Mouse (Mus musculus): ENCODE measurements around the gene Mknk2. TPM values are rescaled to one million over a fixed set of nuclear protein-coding genes. Genes with fewer than 3 reads are reported as not detected.
"Not testable (repeated sequence)": the region's sequence is repeated elsewhere in the genome, so short reads cannot be mapped to it uniquely, and the experiment has no call there.

Gene Mknk2
- polyA plus RNA-seq, 1 experiment from 2014 or later: 86.5 TPM

DNA sequence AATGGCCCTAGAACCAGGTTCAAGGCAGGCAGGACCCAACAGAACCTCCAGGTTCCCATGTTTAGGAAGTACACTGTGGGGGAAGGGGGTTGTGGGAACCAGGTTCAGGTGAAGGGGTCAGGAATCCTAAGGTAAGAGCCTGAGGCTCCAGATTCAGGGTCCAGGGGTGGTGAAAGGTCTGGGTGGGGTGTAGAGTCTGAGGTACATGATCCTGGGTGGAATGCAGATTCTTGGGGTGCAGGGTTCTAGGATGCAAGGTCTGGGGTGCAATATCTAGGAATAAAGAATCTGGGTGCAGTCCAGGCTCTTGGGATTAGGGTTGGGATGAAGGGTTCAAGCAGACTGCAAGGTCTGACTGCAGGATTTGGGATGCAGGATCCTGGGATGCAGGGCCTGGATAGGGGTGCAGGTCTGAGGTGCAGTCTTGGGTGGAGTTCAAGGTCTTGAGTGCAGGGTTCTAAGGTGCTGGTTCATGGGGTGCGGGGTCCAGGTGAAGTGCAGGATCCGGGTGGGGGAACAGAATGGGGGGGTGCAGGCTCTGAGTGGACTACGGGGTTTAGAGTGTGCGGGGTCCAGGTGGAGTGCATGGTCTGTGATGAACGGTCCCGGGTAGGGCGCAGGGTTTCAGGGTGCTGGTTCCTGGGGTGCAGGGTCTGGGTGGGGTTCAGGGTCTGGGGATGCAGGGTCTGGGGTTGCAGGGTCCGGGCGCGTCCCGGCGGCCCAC is 22.3 kb downstream of the Mknk2 start:
- Histone ChIP-seq H3K4me1 (peaks cover 24% of the 10 kb centered on the region), H3K27me3 (replicated peaks) (no peaks in the 10 kb centered on the region), H3K9me3 (no peaks in the 10 kb centered on the region), H3K4me2 (replicated peaks) (peak overlapping the region; percentile 98), H3K4me3 (peak overlapping the region; percentile 95), H3K27ac (peak overlapping the region; percentile 58), H3K36me3 (peaks cover 6% of the 10 kb centered on the region), H3K9ac (peak overlapping the region; percentile 96)
- ATAC-seq (ENCODE audit: low FRiP score, low read depth): peak; percentile 60
- 4% methylated on average over 12 of the region's 12 CpGs for WGBS

- H3K27ac ChIP-seq: no peak overlapping the region
- ATAC-seq (ENCODE audit: low FRiP score, low read depth): no peak
- H3K4me3 ChIP-seq: no peak overlapping the region
- no peaks in the 10 kb centered on the region for H3K9me3 ChIP-seq
- peaks cover 6% of the 10 kb centered on the region for H3K36me3 ChIP-seq
- H3K4me1 ChIP-seq: peaks cover 24% of the 10 kb centered on the region
- H3K9ac ChIP-seq: peak overlapping the region; percentile 23; the same call in 1 of the 2 replicates
- H3K4me2 ChIP-seq (replicated peaks): peak overlapping the region; percentile 98
- no peaks in the 10 kb centered on the region for H3K27me3 ChIP-seq (replicated peaks)
- 90% methylated on average over 6 of the region's 6 CpGs for WGBS
These were observed 23.0 kb downstream of the Mknk2 start for GRCm38 (mm10) chr10:80654866-80655265.

DNA sequence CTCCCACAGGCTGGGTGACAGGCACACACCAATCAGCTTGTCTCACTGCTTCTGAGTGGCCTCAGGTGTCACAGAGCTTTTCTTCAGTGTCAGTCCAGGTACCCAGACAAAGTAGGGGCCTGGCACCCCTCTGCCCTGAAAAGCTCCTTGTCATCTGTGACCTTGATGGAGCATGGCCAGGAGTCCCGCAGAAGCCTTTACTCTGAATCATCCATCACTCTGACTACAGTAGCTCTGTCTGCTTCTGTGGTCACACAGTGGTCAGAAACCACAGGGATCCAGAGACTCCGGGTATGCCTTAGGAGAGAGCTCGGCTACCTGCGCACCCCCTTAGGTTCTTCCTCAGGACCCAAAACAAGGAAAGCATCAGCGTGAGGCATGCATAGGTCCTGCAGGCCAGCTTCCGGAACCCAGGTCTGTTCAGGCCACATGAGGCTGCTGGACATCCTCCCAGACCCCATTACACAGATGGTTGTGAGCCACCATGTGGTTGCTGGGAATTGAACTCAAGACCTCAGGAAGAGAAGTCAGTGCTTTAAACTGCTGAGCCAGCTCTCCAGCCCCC is 24.7 kb downstream of the Mknk2 start:
- peaks cover 29% of the 10 kb centered on the region for H3K4me1 ChIP-seq
- ATAC-seq (ENCODE audit: low FRiP score, low read depth): no peak
- WGBS: 89% methylated on average over 6 of the region's 6 CpGs
- H3K9ac ChIP-seq: no peak overlapping the region
- no peak overlapping the region for H3K4me2 ChIP-seq (replicated peaks)
- peaks cover 13% of the 10 kb centered on the region for H3K36me3 ChIP-seq
- no peak overlapping the region for H3K27ac ChIP-seq
- no peak overlapping the region for H3K4me3 ChIP-seq
- no peaks in the 10 kb centered on the region for H3K9me3 ChIP-seq
- no peaks in the 10 kb centered on the region for H3K27me3 ChIP-seq (replicated peaks)

DNA sequence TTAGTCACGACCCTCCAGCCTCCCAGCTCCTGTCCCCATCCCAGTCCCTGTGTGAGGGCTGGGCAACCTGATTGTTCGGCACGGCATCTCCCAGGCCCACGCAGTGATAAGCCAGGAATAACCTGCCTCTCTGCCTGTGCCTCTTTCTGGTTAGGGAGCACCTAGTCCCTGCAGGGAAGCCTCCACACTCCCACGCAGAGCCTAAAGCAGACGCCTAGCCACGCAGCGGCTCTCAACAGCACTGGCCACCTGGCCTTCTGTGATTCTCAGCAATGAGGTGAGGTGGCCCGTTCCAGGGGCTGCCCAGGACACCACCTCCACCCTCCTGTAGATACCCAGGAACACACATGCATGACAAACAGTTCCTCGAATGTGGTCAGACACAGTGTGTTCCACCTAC is 27.5 kb downstream of the Mknk2 start:
- H3K27me3 ChIP-seq (replicated peaks): no peaks in the 10 kb centered on the region
- 91% methylated on average over 10 of the region's 10 CpGs for WGBS
- peaks cover 18% of the 10 kb centered on the region for H3K4me1 ChIP-seq
- H3K27ac ChIP-seq: no peak overlapping the region
- peaks cover 40% of the 10 kb centered on the region for H3K36me3 ChIP-seq
- no peak overlapping the region for H3K4me2 ChIP-seq (replicated peaks)
- ATAC-seq (ENCODE audit: low FRiP score, low read depth): no peak
- H3K9me3 ChIP-seq: no peaks in the 10 kb centered on the region
- no peak overlapping the region for H3K9ac ChIP-seq
- H3K4me3 ChIP-seq: no peak overlapping the region

DNA sequence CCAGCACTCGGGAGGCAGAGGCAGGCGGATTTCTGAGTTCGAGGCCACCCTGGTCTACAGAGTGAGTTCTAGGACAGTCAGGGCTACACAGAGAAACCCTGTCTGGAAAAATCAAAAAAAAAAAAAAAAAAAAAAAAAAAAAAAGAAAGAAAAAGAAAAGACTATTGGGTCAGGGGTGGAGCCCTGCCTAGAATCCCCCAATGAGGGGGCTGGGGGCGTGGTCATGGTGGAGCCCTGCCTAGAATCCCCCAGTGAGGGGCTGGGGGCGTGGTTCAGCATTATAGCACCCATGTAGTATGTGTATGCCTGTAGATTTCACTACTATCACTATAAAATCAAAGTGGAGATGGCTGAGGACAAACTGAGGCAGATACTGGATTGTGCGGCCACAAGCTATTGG is 28.0 kb downstream of the Mknk2 start:
- H3K36me3 ChIP-seq: peaks cover 44% of the 10 kb centered on the region
- H3K9me3 ChIP-seq; H3K27ac ChIP-seq; H3K9ac ChIP-seq; ATAC-seq (ENCODE audit: low FRiP score, low read depth); H3K4me3 ChIP-seq; H3K27me3 ChIP-seq (replicated peaks); H3K4me2 ChIP-seq (replicated peaks): not testable (repeated sequence)
- 88% methylated on average over 6 of the region's 6 CpGs for WGBS
- H3K4me1 ChIP-seq: peaks cover 13% of the 10 kb centered on the region

DNA sequence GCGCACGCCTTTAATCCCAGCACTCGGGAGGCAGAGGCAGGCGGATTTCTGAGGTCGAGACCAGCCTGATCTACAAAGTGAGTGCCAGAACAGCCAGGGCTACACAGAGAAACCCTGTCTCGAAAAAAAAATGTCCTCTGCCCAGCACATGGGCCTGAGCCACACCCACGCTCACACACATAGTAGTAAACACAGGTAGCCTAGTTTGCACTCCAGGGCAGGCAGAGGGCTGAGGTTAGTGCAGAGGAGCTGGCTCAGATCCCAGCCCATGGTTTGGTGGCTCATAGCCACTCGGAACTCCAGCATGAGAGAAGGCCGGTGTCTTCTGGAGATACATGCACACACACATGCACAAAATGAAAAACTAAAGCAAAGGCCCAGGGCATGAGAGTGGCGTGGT is 31.0 kb downstream of the Mknk2 start:
- Histone ChIP-seq H3K4me2 (replicated peaks) (no peak overlapping the region), H3K4me3 (no peak overlapping the region), H3K27me3 (replicated peaks) (no peaks in the 10 kb centered on the region), H3K4me1 (peaks cover 4% of the 10 kb centered on the region; the same call in 1 of the 2 replicates), H3K9me3 (no peaks in the 10 kb centered on the region), H3K9ac (no peak overlapping the region), H3K27ac (no peak overlapping the region), H3K36me3 (peaks cover 69% of the 10 kb centered on the region)
- 94% methylated on average over 10 of the region's 10 CpGs for WGBS
- no peak for ATAC-seq (ENCODE audit: low FRiP score, low read depth)

GRCm38 (mm10) chr10:80635345-80635744 is 42.6 kb downstream of the Mknk2 start:
- Histone ChIP-seq H3K9ac (no peak overlapping the region), H3K4me1 (no peaks in the 10 kb centered on the region), H3K4me3 (no peak overlapping the region), H3K4me2 (replicated peaks) (no peak overlapping the region), H3K27me3 (replicated peaks) (no peaks in the 10 kb centered on the region), H3K36me3 (peaks cover 65% of the 10 kb centered on the region), H3K9me3 (no peaks in the 10 kb centered on the region), H3K27ac (no peak overlapping the region)
- no peak for ATAC-seq (ENCODE audit: low FRiP score, low read depth)
- 93% methylated on average over 6 of the region's 6 CpGs for WGBS

- Histone ChIP-seq H3K27ac (no peak overlapping the region), H3K36me3 (peaks cover 1% of the 10 kb centered on the region), H3K9ac (no peak overlapping the region), H3K4me1 (peaks cover 24% of the 10 kb centered on the region), H3K4me3 (no peak overlapping the region), H3K27me3 (replicated peaks) (no peaks in the 10 kb centered on the region), H3K4me2 (replicated peaks) (no peak overlapping the region), H3K9me3 (no peaks in the 10 kb centered on the region)
- 85% methylated on average over 9 of the region's 9 CpGs for WGBS
- ATAC-seq (ENCODE audit: low FRiP score, low read depth): no peak
These were observed 49.0 kb downstream of the Mknk2 start for GRCm38 (mm10) chr10:80628925-80629324.

DNA sequence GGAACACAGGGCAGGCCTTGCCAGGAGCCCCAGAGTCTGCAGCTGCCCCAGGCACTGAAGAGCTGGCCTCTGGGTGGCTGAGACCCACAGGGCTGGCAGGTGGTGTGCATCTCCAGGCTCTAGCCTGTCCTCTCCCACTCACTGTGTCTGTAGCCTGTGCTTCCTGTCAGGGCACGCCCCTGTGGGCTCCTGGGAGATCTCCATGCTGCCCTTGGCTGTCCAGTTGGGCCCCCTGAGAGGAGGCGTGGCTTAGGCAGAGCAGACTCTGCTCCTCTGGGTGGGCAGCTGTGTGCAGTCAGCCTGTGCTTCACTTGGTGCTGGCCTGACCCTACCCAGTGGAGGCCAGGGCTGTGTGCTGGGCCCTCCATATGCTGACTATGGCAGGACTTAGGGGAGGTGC is 50.2 kb downstream of the Mknk2 start:
- Histone ChIP-seq H3K4me1 (peaks cover 34% of the 10 kb centered on the region), H3K4me2 (replicated peaks) (no peak overlapping the region), H3K27ac (no peak overlapping the region), H3K9me3 (no peaks in the 10 kb centered on the region), H3K9ac (no peak overlapping the region), H3K4me3 (no peak overlapping the region), H3K27me3 (replicated peaks) (no peaks in the 10 kb centered on the region), H3K36me3 (no peaks in the 10 kb centered on the region; the same call in 1 of the 2 replicates)
- no peak for ATAC-seq (ENCODE audit: low FRiP score, low read depth)
- 51% methylated on average over 2 of the region's 2 CpGs for WGBS

DNA sequence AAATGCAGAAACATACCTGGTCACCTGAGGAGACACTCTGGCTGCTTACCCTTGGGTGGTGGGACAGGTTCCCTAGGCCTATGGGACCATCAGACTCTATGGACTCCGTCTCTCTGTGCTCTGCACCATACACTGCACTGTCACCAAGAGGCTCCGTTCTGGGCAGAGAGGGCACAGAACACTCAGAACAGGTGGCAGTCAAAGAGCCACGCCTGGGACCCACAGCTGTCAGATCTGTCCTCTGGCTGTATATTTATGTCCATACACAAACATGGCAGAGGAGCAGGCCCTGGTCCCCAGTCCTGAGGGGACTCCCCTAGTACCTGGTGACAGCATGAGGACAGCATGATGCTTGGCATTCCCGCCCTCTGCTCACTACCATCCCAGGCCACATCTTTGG is 52.1 kb downstream of the Mknk2 start:
- no peak overlapping the region for H3K4me3 ChIP-seq
- peaks cover 42% of the 10 kb centered on the region for H3K4me1 ChIP-seq
- no peak for ATAC-seq (ENCODE audit: low FRiP score, low read depth)
- no peaks in the 10 kb centered on the region for H3K9me3 ChIP-seq
- no peak overlapping the region for H3K9ac ChIP-seq
- H3K4me2 ChIP-seq (replicated peaks): no peak overlapping the region
- H3K36me3 ChIP-seq: no peaks in the 10 kb centered on the region; the same call in 1 of the 2 replicates
- WGBS: 95% methylated on average over 4 of the region's 4 CpGs
- H3K27me3 ChIP-seq (replicated peaks): no peaks in the 10 kb centered on the region
- no peak overlapping the region for H3K27ac ChIP-seq

- Histone ChIP-seq H3K27me3 (replicated peaks) (no peaks in the 10 kb centered on the region), H3K9me3 (no peaks in the 10 kb centered on the region), H3K9ac (peak overlapping the region; percentile 92), H3K4me2 (replicated peaks) (peak overlapping the region; percentile 98), H3K4me3 (peak overlapping the region; percentile 89), H3K4me1 (peaks cover 38% of the 10 kb centered on the region), H3K27ac (peak overlapping the region; percentile 70), H3K36me3 (no peaks in the 10 kb centered on the region; the same call in 1 of the 2 replicates)
- ATAC-seq (ENCODE audit: low FRiP score, low read depth): no peak
- WGBS: 18% methylated on average over 15 of the region's 15 CpGs
These were observed 54.3 kb downstream of the Mknk2 start for GRCm38 (mm10) chr10:80623457-80624191.

- peaks cover 36% of the 10 kb centered on the region for H3K4me1 ChIP-seq
- under 1% methylated on average over 83 of the region's 85 CpGs for WGBS
- peak; percentile 88 for ATAC-seq (ENCODE audit: low FRiP score, low read depth)
These were observed 55.1 kb downstream of the Mknk2 start, which contains the start of gene Csnk1g2 for GRCm38 (mm10) chr10:80622661-80623456. Gene Csnk1g2, plus strand, starts transcription at chr10:80622838.

More at GRCm38 (mm10) chr10:80622661-80623456, 55.1 kb downstream of the Mknk2 start, which contains the start of gene Csnk1g2:
- Histone ChIP-seq H3K27ac (peak within 1 kb of the TSS; percentile 89), H3K36me3 (no peaks in the 10 kb centered on the region; the same call in 1 of the 2 replicates), H3K4me2 (replicated peaks) (peak within 1 kb of the TSS; percentile 98), H3K9me3 (no peaks in the 10 kb centered on the region), H3K27me3 (replicated peaks) (no peaks in the 10 kb centered on the region), H3K9ac (peak within 1 kb of the TSS; percentile 92), H3K4me3 (peak within 1 kb of the TSS; percentile 89)
